In genomic region chr5:73903219-73903570, GRCm38 (mm10) we compare ENCODE assay signal across 9 mouse cellular contexts.
DNase-seq lines count a peak whose midpoint lies in the region; ATAC-seq and TF ChIP-seq lines count a peak whose summit lies in the region.
"Had no signal": no experiment of that assay in that cellular context is flagged by ENCODE, and none has a peak within 500 bp of the region (broad histone marks: within the 10 kb centered on the region; RNA-seq: fewer than 3 reads in every experiment).

No protein-coding gene starts in this region.

- no peak for TF ChIP-seq POLR2A in CH12.LX (IDR thresholded peaks at IDR 0.05; ENCODE audit: low read depth, low read length)

- ATAC-seq in intestine, embryonic 14.5 days (replicated peaks; ENCODE audit: low FRiP score, low TSS enrichment, low read depth) = no peak
- no peak for ATAC-seq in intestine, embryonic 15.5 days
- no peak for ATAC-seq in embryonic facial prominence, embryonic 13.5 days (ENCODE audit: insufficient number of reproducible peaks, insufficient read depth, low FRiP score, low TSS enrichment, low read depth)
- ATAC-seq in activated CD4-positive, CD25-positive, alpha-beta regulatory T cell, adult 4 months = no peak

- 61% methylated on average over 8 of the region's 8 CpGs for WGBS in intestine, embryonic 14.5 days
- 61% methylated on average over 8 of the region's 8 CpGs for WGBS in intestine, embryonic 15.5 days
- 58% methylated on average over 8 of the region's 8 CpGs for WGBS in embryonic facial prominence, embryonic 13.5 days

- TF ChIP-seq RAD21 in CH12.LX (IDR thresholded peaks at IDR 0.05; ENCODE audit: low read depth, low read length) = no peak

- no peak for TF ChIP-seq EP300 in CH12.LX (IDR thresholded peaks at IDR 0.05; ENCODE audit: low read length)

- no peak for DNase-seq in intestine, embryonic 14.5 days (ENCODE audit: low spot score)
- no peak for DNase-seq in CH12.LX (ENCODE audit: extremely low read depth)
- DNase-seq in left cerebral cortex, postnatal 14 days (ENCODE audit: low spot score in 2 of 2) = peak; percentile 22 to 28
- no peak for DNase-seq in ovary, postnatal 10 days (ENCODE audit: low spot score)
- no peak for DNase-seq in gastrocnemius, adult 18-20 months (ENCODE audit: low spot score)
- DNase-seq: heart, postnatal 10 days had no signal

- H3K79me2 ChIP-seq in CH12.LX (replicated peaks; ENCODE audit: control insufficient read depth, extremely low read depth, insufficient read depth, poor library complexity, severe bottlenecking) = no peaks in the 10 kb centered on the region

- H3K4me3 ChIP-seq in intestine, embryonic 14.5 days (ENCODE audit: low read depth, low read length) = no peak overlapping the region
- H3K4me3 ChIP-seq in intestine, embryonic 15.5 days (replicated peaks) = no peak overlapping the region
- H3K4me3 ChIP-seq in CH12.LX (replicated peaks in 1 of 3; ENCODE audit: low read depth in 2 of 3, low read length in 2 of 3, poor library complexity in 1 of 3) = no peak overlapping the region
- no peak overlapping the region for H3K4me3 ChIP-seq in embryonic facial prominence, embryonic 13.5 days

- dilution Hi-C loops in CH12.LX (cut with MboI; ENCODE audit: extremely low pct_ligation_motif_present, extremely low pct_unique_long_range_greater_than_20kb, low sequenced_read_pairs) = no loop called here

- H3K4me2 ChIP-seq in intestine, embryonic 14.5 days (ENCODE audit: low read length) = no peak overlapping the region
- no peak overlapping the region for H3K4me2 ChIP-seq in intestine, embryonic 15.5 days (replicated peaks)
- peak overlapping the region; percentile 76 for H3K4me2 ChIP-seq in CH12.LX (ENCODE audit: insufficient read depth, low read depth, poor library complexity, severe bottlenecking)
- no peak overlapping the region for H3K4me2 ChIP-seq in embryonic facial prominence, embryonic 13.5 days

- TF ChIP-seq CTCF in CH12.LX (conservative IDR thresholded peaks at IDR 0.05 in 1 of 2, IDR thresholded peaks at IDR 0.05 in 1 of 2; ENCODE audit: low read depth in 2 of 2, low read length in 2 of 2) = no peak

- intact Hi-C loops in left cerebral cortex, postnatal 14 days (cut with DNase I) = no loop called here

- no peak overlapping the region for H3K9ac ChIP-seq in intestine, embryonic 14.5 days (ENCODE audit: low read length)
- H3K9ac ChIP-seq in intestine, embryonic 15.5 days = no peak overlapping the region
- H3K9ac ChIP-seq in CH12.LX (ENCODE audit: insufficient read depth, low read depth) = peak overlapping the region; percentile 40; the same call in 1 of the 2 replicates
- no peak overlapping the region for H3K9ac ChIP-seq in embryonic facial prominence, embryonic 13.5 days

- no peaks in the 10 kb centered on the region for H3K27me3 ChIP-seq in intestine, embryonic 14.5 days (replicated peaks; ENCODE audit: control insufficient read depth, insufficient read depth, low read length)
- no peaks in the 10 kb centered on the region for H3K27me3 ChIP-seq in intestine, embryonic 15.5 days (replicated peaks)
- no peaks in the 10 kb centered on the region for H3K27me3 ChIP-seq in CH12.LX (replicated peaks)
- no peaks in the 10 kb centered on the region for H3K27me3 ChIP-seq in embryonic facial prominence, embryonic 13.5 days

- H3K27ac ChIP-seq in intestine, embryonic 14.5 days (ENCODE audit: low read depth) = 0 out of 2 replicates have a peak overlapping the region, but pooled peaks have one; percentile 36
- H3K27ac ChIP-seq in intestine, embryonic 15.5 days = no peak overlapping the region
- H3K27ac ChIP-seq in CH12.LX (ENCODE audit: insufficient read depth, low read depth) = no peak overlapping the region; the same call in 1 of the 2 replicates
- H3K27ac ChIP-seq in embryonic facial prominence, embryonic 13.5 days = peak overlapping the region; percentile 11; the same call in 1 of the 2 replicates

- no peaks in the 10 kb centered on the region for H3K36me3 ChIP-seq in intestine, embryonic 14.5 days (ENCODE audit: control insufficient read depth, insufficient read depth, low read length)
- H3K36me3 ChIP-seq in intestine, embryonic 15.5 days = no peaks in the 10 kb centered on the region
- H3K36me3 ChIP-seq in CH12.LX (replicated peaks in 1 of 2; ENCODE audit: control insufficient read depth in 1 of 2, insufficient read depth in 1 of 2, low read length in 1 of 2) = no peaks in the 10 kb centered on the region
- H3K36me3 ChIP-seq in embryonic facial prominence, embryonic 13.5 days = no peaks in the 10 kb centered on the region

- in situ Hi-C loops in CH12.LX (cut with MboI; ENCODE audit: low pct_ligation_motif_present, low pct_unique_long_range_greater_than_20kb, low sequenced_read_pairs) = no loop called here

- H3K9me3 ChIP-seq in intestine, embryonic 14.5 days (ENCODE audit: control insufficient read depth, low read length) = no peaks in the 10 kb centered on the region
- no peaks in the 10 kb centered on the region for H3K9me3 ChIP-seq in intestine, embryonic 15.5 days
- peaks cover 4% of the 10 kb centered on the region for H3K9me3 ChIP-seq in CH12.LX (replicated peaks; ENCODE audit: low read length)
- H3K9me3 ChIP-seq in embryonic facial prominence, embryonic 13.5 days = no peaks in the 10 kb centered on the region

- H3K4me1 ChIP-seq in intestine, embryonic 14.5 days (replicated peaks; ENCODE audit: control insufficient read depth, insufficient read depth, low read length) = peaks cover 3% of the 10 kb centered on the region; the same call in 1 of the 2 replicates
- no peaks in the 10 kb centered on the region for H3K4me1 ChIP-seq in intestine, embryonic 15.5 days (replicated peaks)
- peaks cover 14 to 26% of the 10 kb centered on the region in 2 experiments for H3K4me1 ChIP-seq in CH12.LX (ENCODE audit: control insufficient read depth in 1 of 2, insufficient read depth in 2 of 2)
- peaks cover 24% of the 10 kb centered on the region for H3K4me1 ChIP-seq in embryonic facial prominence, embryonic 13.5 days

TF ChIP-seq in CH12.LX, 34 proteins besides CTCF, POLR2A, EP300 and RAD21:
- TF ChIP-seq TBP (conservative IDR thresholded peaks at IDR 0.05; ENCODE audit: low read depth, low read length) (no peak), MAFK (IDR thresholded peaks at IDR 0.05; ENCODE audit: insufficient replicate concordance, low read length) (no peak), MXI1 (IDR thresholded peaks at IDR 0.05; ENCODE audit: low read depth, low read length) (no peak), KAT2A (IDR thresholded peaks at IDR 0.05; ENCODE audit: insufficient replicate concordance, low read length) (no peak)

Comparison
In these comparisons a context has a peak if more than half of its experiments do, and no peak if none do; other contexts are left out.
1. H3K27ac ChIP-seq: peak in intestine, embryonic 14.5 days (single experiment) and embryonic facial prominence, embryonic 13.5 days (single experiment); none in intestine, embryonic 15.5 days (single experiment) and CH12.LX (single experiment).
2. DNase-seq: peak in left cerebral cortex, postnatal 14 days (2 of 2); none in intestine, embryonic 14.5 days (single experiment), CH12.LX (single experiment), ovary, postnatal 10 days (single experiment) and gastrocnemius, adult 18-20 months (single experiment).